Mouse (Mus musculus) embryonic fibroblast, embryonic 13.5 days (primary cell): ENCODE measurements around the gene Ttc32. TPM values are rescaled to one million over a fixed set of nuclear protein-coding genes. Genes with fewer than 3 reads are reported as not detected.

ENCODE experiments used
- H3K27ac ChIP-seq: 2 replicates; pipeline ENCODE4 v1.5.1; 2012; ENCODE audit warnings: low read length, control low read depth, inconsistent platforms; ENCODE audit not compliant: insufficient read depth
- H3K4me1 ChIP-seq: 2 replicates; pipeline ENCODE4 v1.6.1; 2011; ENCODE audit warnings: low read length; ENCODE audit not compliant: control insufficient read depth, insufficient read depth
- H3K4me3 ChIP-seq: 2 replicates; pipeline ENCODE4 v1.5.1; 2011; ENCODE audit warnings: mild to moderate bottlenecking, control low read depth, low read length; ENCODE audit not compliant: insufficient read depth
- CTCF ChIP-seq: IDR thresholded peaks from 2 replicates; pipeline ENCODE4 v1.5.1; 2011; ENCODE audit warnings: mild to moderate bottlenecking, control low read depth, low read length, moderate library complexity, borderline replicate concordance; ENCODE audit not compliant: insufficient read depth
- POLR2A ChIP-seq: IDR thresholded peaks from 2 replicates; pipeline ENCODE4 v1.6.1; 2011; ENCODE audit warnings: low read depth, mild to moderate bottlenecking, control low read depth, low read length, moderate library complexity
- polyA plus RNA-seq: library from polyadenylated mRNA; stranded (reverse); fragments of >200 nt; gene quantifications from 2 replicates; pipeline ENCODE4 v1.2.4, GENCODE M21; 2011; ENCODE audit warnings: low read depth; ENCODE audit not compliant: missing spikeins, insufficient read length

The Ttc32 gene
- 4.2 and 6.5 TPM in 2 replicates for polyA plus RNA-seq

DNA sequence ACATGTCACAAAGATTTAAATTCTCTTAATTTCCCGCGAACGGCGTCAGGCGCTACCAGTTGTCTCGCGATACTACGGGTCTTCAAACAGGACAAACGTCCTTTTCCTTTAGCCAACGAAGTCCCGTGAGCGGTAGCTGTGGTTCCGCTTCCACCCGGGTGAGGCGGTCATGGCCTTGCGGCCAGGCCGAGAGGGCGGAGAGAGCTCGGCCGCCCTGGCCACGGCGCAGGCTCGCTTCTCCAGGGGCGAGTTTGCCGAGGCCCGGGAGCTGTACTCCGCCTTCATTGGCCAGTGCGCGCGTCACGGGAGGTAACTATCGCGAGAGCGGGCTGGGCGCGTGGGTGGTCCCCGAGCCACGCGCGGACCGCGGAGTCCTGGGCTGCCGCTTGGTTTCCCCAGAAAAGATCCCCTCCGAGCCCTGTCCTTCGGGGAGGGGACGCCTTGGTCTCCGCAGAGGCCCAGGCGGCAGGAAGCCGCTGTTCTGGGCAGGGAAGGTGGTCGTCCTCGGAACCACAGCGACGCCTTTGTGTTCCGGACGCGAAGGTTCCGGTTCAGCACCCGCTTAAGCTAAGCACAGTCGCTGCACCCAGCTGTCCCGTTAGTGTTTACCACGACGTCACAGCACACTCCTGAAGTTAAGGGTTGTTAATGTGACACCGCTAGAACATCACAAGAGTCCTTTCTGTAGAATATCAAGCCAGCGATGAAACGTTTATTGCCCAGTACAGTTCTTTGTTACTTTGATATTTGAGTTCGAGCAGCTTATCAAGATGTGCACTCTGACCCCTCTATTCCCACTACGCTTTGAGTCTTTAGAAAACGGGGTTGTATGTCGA is at the start of gene Ttc32:
TSS of gene Ttc32 (plus strand) at position 110 of the 836 bp plus-strand sequence.
- TF ChIP-seq POLR2A, result peak; percentile 85
- no peak for TF ChIP-seq CTCF
- Histone ChIP-seq H3K4me1 (peaks cover 3% of the 10 kb centered on the region; the same call in 1 of the 2 replicates), H3K4me3 (peak within 1 kb of the TSS; percentile 52), H3K27ac (peak within 1 kb of the TSS; percentile 87)

- H3K27ac ChIP-seq, result no peak overlapping the region
- TF ChIP-seq CTCF (no peak), POLR2A (no peak)
- no peak overlapping the region for H3K4me3 ChIP-seq
- H3K4me1 ChIP-seq, result no peaks in the 10 kb centered on the region
Observed at GRCm38 (mm10) chr12:8993231-8993630, 36.6 kb upstream of the Ttc32 start.

DNA sequence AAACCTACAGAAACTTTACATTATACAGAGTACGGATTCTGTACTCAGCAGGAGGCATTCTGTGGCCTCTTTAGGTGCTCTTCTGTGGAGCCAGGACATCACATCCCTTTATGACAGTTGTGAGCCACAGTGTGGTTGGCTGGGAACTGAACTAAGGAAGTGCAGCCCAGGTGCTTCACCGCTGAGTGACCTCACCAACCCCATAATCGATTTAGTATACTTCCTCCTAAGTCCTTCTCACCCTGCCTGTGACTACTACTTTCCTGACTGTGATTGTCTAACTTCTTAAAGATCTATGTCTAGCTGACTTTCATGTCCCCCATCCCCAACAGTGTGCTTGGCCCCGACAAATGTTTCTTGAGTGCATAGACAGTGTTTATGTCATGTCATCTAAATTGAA is 31.5 kb upstream of the Ttc32 start:
- H3K4me1 ChIP-seq, result no peaks in the 10 kb centered on the region
- no peak overlapping the region for H3K4me3 ChIP-seq
- H3K27ac ChIP-seq, result no peak overlapping the region
- no peak for TF ChIP-seq POLR2A
- TF ChIP-seq CTCF, result no peak

DNA sequence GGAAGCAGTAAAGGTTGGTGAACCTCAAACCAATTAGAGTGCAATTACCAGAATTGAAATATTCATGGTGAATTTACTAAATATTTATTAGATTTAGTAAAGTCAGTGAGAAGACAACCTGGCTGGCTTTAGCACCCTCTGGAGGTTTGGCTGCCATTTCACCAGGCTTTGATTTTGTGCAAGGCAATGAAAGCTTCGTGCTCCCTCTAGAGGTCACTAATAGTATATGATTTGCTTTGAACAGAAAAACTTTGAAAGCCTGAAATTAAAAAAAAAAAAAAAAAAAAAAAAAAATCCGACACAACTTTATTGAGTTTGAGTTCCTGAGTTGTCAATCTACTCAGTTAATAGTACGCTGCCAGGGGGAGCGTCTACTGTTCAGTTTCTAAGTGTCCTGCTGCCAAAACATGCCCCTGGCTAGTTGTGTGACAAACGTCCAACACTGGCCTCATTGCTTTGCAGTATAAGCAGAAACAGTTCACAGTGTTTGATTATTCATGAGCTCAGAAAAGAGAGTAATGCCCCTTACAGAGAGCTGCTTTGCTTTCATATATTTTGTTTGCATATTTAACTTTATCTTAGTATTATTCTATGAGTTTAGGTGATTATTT is 27.7 kb upstream of the Ttc32 start:
- TF ChIP-seq POLR2A (no peak), CTCF (no peak)
- H3K4me1 ChIP-seq, result no peaks in the 10 kb centered on the region
- H3K27ac ChIP-seq, result no peak overlapping the region
- no peak overlapping the region for H3K4me3 ChIP-seq

DNA sequence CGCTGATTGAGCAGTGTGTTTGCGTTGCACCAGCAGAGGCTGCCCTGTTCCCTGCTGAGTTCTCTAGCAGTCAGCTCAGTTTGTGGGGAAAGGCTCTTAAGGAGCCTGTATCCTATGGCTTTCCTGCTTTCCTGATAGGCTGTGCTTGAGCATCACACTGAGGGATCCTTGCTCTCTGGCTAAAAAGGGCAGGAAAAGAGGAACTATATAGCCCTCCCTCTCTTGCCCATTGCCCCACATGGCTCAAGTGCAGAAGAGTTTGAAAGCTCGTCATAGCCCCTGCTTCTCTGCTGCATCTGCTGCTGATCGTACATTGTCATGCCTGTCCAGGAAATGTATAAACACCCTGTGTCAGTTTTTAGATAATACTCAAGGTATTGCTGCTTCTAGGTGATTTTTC is 22.7 kb upstream of the Ttc32 start:
- no peaks in the 10 kb centered on the region for H3K4me1 ChIP-seq
- no peak overlapping the region for H3K4me3 ChIP-seq
- no peak overlapping the region for H3K27ac ChIP-seq
- no peak for TF ChIP-seq CTCF
- no peak for TF ChIP-seq POLR2A

DNA sequence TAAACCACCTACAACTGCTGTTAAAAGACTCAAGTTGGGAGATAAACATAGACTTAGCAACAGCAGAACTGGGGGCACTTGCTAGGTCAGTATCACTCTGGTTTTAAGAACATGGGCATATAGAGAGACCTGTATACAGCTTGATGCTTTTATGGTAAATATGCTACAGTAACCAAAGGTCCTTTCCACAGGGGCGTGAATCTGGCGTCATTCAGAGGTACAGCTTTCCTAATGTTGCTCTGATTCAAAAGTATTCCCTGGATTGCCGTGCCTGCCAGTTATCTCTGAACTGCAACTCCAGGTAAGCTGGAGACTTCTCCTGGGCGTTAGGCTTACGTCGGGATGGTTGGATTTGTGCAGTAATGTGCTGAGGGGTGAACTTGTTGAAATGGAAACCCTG is 22.0 kb upstream of the Ttc32 start:
- no peaks in the 10 kb centered on the region for H3K4me1 ChIP-seq
- H3K27ac ChIP-seq, result no peak overlapping the region
- no peak overlapping the region for H3K4me3 ChIP-seq
- TF ChIP-seq CTCF (no peak), POLR2A (no peak)

- no peak overlapping the region for H3K27ac ChIP-seq
- no peaks in the 10 kb centered on the region for H3K4me1 ChIP-seq
- no peak for TF ChIP-seq CTCF
- TF ChIP-seq POLR2A, result no peak
- no peak overlapping the region for H3K4me3 ChIP-seq
Observed at GRCm38 (mm10) chr12:9010311-9010710, 19.5 kb upstream of the Ttc32 start.

DNA sequence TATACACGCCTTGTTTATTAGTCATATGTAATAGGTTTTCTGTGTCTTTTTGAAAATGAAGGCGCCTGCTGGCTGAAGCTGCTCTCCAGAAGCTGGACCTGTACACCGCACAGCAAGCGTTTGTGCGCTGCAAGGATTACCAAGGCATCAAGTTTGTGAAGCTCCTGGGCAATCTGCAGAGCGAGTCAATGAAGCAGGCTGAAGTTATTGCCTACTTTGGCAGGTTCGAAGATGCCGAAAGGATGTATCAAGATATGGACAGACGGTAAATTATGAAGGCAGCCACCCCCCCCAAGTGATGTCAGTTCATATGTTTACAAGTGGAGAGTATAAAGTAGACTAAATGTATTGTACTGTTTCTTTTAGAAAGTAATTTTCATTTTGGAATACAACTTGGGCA is 13.4 kb upstream of the Ttc32 start:
- H3K4me1 ChIP-seq, result peaks cover 2% of the 10 kb centered on the region
- no peak overlapping the region for H3K27ac ChIP-seq
- TF ChIP-seq CTCF (no peak), POLR2A (no peak)
- H3K4me3 ChIP-seq, result no peak overlapping the region

GRCm38 (mm10) chr12:9020431-9020830 is 9.4 kb upstream of the Ttc32 start:
- peaks cover 6% of the 10 kb centered on the region for H3K4me1 ChIP-seq
- no peak overlapping the region for H3K27ac ChIP-seq
- no peak overlapping the region for H3K4me3 ChIP-seq
- TF ChIP-seq CTCF, result no peak
- no peak for TF ChIP-seq POLR2A

- TF ChIP-seq CTCF (no peak), POLR2A (no peak)
- peaks cover 6% of the 10 kb centered on the region for H3K4me1 ChIP-seq
- H3K4me3 ChIP-seq, result no peak overlapping the region
- H3K27ac ChIP-seq, result no peak overlapping the region
Observed at GRCm38 (mm10) chr12:9020986-9021385, 8.8 kb upstream of the Ttc32 start.
